Mouse (Mus musculus): ENCODE results near the gene Atg2a. TPM values are rescaled to one million over a fixed set of nuclear protein-coding genes. Genes with fewer than 3 reads are reported as not detected.
A peak's percentile ranks its signal among the peaks of the same experiment; 100 is the strongest.

Atg2a gene
- total RNA-seq, 2 experiments from 2014 or later: 13.8 to 18.6 TPM

- ATAC-seq (replicated peaks; ENCODE audit: low FRiP score, poor library complexity, severe bottlenecking): no peak
These were observed 32.1 kb downstream of the Atg2a start for GRCm38 (mm10) chr19:6273592-6273991.

GRCm38 (mm10) chr19:6273998-6274608 lies 32.6 kb downstream of the Atg2a start:
- no peak for ATAC-seq (replicated peaks; ENCODE audit: low FRiP score, poor library complexity, severe bottlenecking)

DNA sequence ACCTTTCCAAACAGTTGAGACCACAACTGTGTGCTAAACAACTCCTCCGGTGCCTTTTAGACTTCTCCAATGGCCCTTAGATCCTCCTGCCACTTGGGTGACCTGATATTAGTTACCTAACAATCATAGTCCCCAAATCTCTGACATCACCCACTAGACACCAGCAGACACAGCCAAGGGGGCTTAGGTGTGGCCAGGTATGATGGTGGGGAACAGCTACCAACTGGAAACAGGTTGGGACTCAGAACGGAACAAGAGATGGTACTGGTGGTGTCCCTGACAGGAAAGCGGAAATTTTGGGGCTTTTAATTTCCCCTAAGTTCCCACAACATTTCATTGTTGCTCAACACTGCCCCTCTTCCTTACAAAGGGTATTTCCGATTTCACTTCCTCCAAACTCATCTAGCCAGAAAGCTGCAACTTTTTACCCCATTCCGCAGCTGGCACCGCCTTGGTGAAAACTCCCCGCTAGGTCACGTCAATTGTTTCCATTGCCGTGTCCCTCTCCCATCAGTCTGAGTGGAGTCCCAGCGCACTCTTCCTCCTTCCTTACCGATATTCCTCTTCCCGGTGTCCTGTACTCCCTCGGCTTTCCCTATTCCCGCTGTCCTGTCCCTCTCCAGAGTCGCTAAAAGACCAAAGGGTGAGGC lies 34.4 kb downstream of the Atg2a start:
- peak; percentile 33 for ATAC-seq (replicated peaks; ENCODE audit: low FRiP score, poor library complexity, severe bottlenecking)

GRCm38 (mm10) chr19:6276426-6277421 lies 35.3 kb downstream of the Atg2a start, which contains the start of gene Ehd1:
Ehd1 (plus strand) TSS chr19:6276725.
- peak; percentile 85 for ATAC-seq (replicated peaks; ENCODE audit: low FRiP score, poor library complexity, severe bottlenecking)

DNA sequence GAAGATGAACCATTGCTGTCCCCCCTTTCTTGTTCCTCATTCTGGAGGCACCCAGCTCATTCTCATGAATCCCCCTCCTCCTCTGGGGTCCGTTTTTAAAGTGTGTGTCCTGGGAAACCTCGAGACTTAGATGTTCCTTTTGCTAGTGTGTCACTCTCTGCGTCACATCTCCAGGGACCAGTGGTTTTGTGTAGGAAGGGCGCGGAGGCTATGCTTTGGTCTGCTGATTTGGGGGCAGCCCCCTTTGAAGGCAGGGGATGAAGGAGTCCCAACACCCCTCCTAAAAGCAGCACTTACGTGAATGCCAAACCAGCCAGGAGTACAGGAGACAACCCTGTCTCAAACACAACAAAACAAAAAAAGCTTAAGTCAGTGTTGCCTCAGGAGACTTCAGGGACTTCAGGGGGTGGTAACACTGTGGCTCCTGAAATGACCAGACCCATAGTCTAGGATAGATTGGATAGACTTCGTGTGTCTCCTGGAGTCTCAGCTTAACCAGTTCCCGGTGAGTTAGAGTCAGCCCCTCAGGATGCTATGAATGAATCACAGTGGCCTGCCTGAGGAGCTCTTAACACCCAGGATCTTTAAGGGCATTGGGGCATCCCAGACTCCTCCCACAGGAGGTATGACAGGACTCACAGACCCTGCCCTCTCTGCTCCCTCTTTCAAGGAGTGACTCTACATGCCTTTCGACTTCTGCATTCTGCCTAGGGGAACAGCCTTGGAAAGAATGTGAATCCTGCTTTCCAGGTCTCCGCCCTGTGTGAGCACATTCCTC lies 36.4 kb downstream of the Atg2a start:
- peak; percentile 45 for ATAC-seq (replicated peaks; ENCODE audit: low FRiP score, poor library complexity, severe bottlenecking)

DNA sequence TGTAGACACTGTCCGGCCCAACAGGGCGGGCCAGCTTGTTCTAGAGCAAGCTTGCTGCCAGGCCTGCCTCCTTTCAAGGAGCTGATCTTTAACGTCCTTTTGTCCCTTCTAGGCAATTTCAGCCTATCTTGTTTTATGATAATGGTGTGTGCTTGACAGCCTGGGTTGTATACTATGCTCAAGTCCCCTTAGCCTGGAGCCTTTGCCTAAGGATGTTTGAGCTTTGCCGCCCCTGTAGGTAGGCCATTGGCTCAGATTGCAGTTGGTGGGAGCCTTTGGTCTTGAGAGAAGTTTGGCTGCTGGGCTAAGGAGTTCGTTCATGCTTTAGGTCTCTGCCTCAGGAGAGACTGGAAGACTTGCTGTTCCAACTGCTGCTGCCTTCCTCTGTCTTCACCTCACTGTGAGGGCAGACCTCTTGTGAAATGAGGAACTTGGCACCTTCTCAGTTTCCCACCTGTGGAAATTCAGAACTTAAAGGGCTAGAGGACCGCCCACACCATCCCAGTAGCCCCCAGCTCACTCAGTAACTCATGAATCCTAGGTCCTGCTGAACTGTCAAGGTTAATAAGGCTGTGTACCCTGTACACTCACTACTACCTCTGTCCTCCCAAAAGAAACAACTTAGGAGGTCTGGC lies 37.1 kb downstream of the Atg2a start:
- no peak for ATAC-seq (replicated peaks; ENCODE audit: low FRiP score, poor library complexity, severe bottlenecking)

GRCm38 (mm10) chr19:6279481-6280144 lies 38.1 kb downstream of the Atg2a start:
- no peak for ATAC-seq (replicated peaks; ENCODE audit: low FRiP score, poor library complexity, severe bottlenecking)

- no peak for ATAC-seq (replicated peaks; ENCODE audit: low FRiP score, poor library complexity, severe bottlenecking)
These were observed 39.1 kb downstream of the Atg2a start for GRCm38 (mm10) chr19:6280554-6280953.

- no peak for ATAC-seq (replicated peaks; ENCODE audit: low FRiP score, poor library complexity, severe bottlenecking)
These were observed 39.9 kb downstream of the Atg2a start for GRCm38 (mm10) chr19:6281122-6282020.

- no peak for ATAC-seq (replicated peaks; ENCODE audit: low FRiP score, poor library complexity, severe bottlenecking)
These were observed 41.5 kb downstream of the Atg2a start for GRCm38 (mm10) chr19:6283001-6283400.

DNA sequence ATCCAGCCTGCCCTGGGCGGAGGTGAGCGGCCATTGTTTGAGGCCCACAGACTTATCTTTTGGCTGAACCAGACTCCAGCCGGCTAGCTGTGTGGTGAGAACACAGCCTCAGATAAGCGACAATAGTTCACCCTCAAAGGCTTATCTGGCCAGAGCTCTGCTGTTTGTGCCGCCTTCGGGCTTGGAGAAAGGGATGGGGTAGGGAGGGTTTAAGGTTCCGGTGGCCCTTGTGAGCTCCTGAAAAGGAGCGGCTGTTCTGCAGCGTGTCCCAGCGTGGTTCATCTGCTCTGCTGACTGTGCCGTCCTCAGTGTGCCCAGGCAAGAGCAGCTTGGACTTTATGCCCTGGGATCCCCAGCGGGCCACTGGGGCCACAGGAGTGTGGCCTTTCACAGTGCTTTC lies 43.0 kb downstream of the Atg2a start:
- ATAC-seq (replicated peaks; ENCODE audit: low FRiP score, poor library complexity, severe bottlenecking): peak; percentile 67

DNA sequence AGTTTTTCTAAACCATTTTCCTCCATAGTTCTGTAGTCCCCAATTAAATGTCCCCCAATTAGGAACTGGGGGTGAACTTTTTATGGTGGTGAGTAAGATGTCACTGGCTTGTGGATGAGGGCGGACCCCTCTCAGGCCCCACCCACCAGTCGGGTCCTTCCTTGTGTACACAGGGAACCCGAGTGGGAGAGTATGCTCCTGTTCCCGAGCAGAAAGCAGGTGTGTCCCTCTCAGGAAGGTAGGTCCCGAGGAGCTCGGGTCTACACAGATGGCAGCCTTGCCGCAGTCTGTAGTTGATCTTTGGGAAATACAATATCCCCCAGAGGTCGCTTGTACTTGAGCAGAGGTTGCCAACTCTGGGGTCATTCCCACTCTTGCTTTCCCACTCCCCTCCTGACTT lies 43.8 kb downstream of the Atg2a start:
- ATAC-seq (replicated peaks; ENCODE audit: low FRiP score, poor library complexity, severe bottlenecking): peak; percentile 44; the same call in 1 of the 2 replicates

DNA sequence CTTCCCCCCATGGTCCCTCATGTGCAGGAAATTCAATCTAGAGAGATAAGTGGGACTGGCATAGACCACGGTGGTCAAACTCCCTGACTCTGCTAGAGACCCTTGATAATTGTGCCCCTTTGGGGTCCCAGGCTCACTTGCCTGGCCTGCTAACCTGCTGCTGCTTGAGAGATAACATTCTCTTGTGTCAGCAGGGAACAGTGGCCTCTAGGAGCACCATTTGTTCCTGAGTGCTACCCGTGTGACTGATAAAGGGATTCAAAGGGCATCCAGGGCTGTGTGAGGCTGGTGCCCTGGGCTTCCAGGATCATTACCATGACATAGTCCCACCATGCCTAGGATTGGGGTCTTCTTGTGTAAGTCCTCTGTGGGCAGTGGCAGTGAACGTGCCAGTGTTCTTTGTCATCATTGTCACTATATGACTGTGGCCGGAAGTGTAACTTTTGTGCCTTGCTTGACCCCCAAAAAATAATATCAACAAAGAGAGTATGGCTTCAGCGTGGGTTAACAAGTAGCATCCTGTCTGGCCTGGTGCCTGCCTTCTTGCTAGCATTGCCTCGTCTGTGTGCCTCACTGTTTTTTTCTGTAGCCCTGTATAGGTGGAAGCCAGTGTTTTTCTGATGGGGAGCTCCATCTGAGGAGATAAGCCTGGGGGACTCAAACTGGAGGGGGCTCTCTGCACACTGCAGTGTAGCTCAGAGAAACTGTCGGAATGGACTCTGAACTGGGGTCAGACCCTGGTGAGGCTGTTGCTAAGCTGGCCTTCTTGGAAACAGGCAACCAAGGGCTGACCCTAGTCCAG lies 44.4 kb downstream of the Atg2a start:
- peak; percentile 4; the same call in 1 of the 2 replicates for ATAC-seq (replicated peaks; ENCODE audit: low FRiP score, poor library complexity, severe bottlenecking)

DNA sequence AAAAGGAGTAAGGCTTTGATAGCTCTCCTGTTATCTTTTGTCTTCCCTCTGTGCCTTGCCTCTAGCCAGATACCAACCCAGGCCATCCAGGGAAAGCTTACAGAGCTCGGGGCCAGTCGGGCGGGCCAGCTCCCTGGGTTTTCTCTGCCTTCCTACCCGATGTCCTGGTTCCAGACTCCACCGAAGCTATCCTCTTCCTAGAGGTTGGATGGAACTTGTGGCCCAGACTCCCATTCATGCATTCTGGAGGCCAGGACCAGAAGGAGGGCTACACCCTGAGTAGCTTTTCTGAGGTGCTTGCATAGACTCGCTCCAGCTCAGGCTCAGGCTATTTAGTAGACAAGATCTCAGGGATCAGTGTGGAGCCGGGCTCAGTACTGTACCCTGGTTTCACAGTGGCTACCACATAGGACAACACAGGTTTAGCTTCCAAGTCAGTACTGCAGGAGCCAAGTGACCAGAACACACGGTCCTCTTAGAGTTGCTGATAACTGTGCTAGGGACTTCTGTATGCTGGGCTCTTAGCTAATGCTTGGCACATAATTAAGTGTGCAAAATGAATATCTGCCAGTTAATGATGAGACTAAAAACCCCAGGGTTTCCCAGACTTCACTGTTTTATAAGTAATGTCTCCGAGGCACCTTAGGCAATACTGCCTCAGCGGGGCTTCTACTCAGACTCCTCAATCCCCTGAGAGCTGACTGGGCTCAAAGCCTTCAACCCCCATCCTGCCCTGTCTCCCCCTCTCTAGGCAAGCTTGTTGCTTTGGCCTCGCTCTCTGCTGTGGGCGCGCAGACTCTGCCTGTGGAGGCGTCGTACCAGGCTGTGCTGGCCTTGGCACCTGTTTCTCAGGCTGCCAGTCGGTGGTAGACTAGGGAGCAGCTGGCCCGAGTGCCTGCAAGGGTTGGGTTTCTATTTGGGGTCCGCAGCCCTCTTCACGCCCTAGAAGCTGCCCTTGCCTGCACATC lies 45.2 kb downstream of the Atg2a start:
- peak; percentile 26; the same call in 1 of the 2 replicates for ATAC-seq (replicated peaks; ENCODE audit: low FRiP score, poor library complexity, severe bottlenecking)

GRCm38 (mm10) chr19:6288236-6288894 lies 46.9 kb downstream of the Atg2a start:
- ATAC-seq (replicated peaks; ENCODE audit: low FRiP score, poor library complexity, severe bottlenecking): no peak
